Mouse (Mus musculus) small intestine, adult 2 months (tissue): ENCODE measurements around the gene Ccm2l.

Experiments
- CTCF ChIP-seq: fragments of 200-500 bp; IDR thresholded peaks from 2 replicates; pipeline ENCODE4 v1.5.1; 2012; ENCODE audit warnings: low read depth, mild to moderate bottlenecking, control low read depth, inconsistent platforms, low read length, moderate library complexity, mixed read lengths; ENCODE audit not compliant: insufficient replicate concordance, insufficient read length; ENCODE audit errors: extremely low read depth
- POLR2A ChIP-seq: fragments of 200-500 bp; IDR thresholded peaks from 2 replicates; pipeline ENCODE4 v1.6.1; 2012; ENCODE audit warnings: low read depth, mild to moderate bottlenecking, control low read depth, inconsistent platforms, low read length, moderate library complexity

DNA sequence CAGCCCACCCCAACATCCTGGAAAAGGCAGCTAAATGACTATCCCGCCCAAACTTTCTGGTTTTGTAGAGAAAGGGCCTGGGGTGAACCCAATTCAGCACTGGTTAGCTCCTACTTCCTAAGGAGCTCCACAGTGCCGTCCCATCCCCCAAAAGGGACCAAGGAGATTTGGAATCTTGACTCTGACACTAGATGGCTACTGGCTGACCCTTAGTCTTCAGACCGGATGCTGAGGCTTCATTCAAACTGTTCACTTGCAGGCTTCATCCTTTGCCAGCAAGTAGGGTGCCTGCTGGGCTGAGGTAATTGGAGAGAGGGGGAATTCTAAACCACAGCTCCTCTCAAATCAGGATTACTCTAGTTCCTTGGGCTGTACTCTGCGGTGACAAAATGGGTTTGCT is 32.8 kb upstream of the Ccm2l start:
- TF ChIP-seq CTCF (no peak), POLR2A (no peak)
